Mouse (Mus musculus) embryonic fibroblast, embryonic 13.5 days (primary cell): ENCODE data around the gene St6galnac5.

Experiments
- CTCF ChIP-seq: IDR thresholded peaks from 2 replicates; pipeline ENCODE4 v1.5.1; 2011; ENCODE audit warnings: mild to moderate bottlenecking, control low read depth, low read length, moderate library complexity, borderline replicate concordance; ENCODE audit not compliant: insufficient read depth
- POLR2A ChIP-seq: IDR thresholded peaks from 2 replicates; pipeline ENCODE4 v1.6.1; 2011; ENCODE audit warnings: low read depth, mild to moderate bottlenecking, control low read depth, low read length, moderate library complexity

- TF ChIP-seq POLR2A (no peak), CTCF (peak; percentile 72; the same call in 1 of the 2 replicates)
Observed at GRCm38 (mm10) chr3:152783792-152784191, 198.3 kb downstream of the St6galnac5 start.
